Mouse (Mus musculus): ENCODE data around the gene 1810065E05Rik. TPM values are rescaled to one million over a fixed set of nuclear protein-coding genes. Genes with fewer than 3 reads are reported as not detected.

1810065E05Rik gene
- polyA plus RNA-seq, 1 experiment from 2014 or later = not detected

GRCm38 (mm10) chr11:58453592-58453991 is 32.7 kb downstream of the 1810065E05Rik start:
- WGBS = 72% methylated on average over 4 of the region's 4 CpGs
- Histone ChIP-seq H3K4me3 (no peak overlapping the region), H3K9ac (no peak overlapping the region), H3K9me3 (0 out of 2 replicates have a peak, but pooled peaks cover 6% of the 10 kb centered on the region), H3K27me3 (replicated peaks) (no peaks in the 10 kb centered on the region), H3K36me3 (no peaks in the 10 kb centered on the region), H3K27ac (no peak overlapping the region), H3K4me1 (no peaks in the 10 kb centered on the region), H3K4me2 (replicated peaks) (no peak overlapping the region)
- ATAC-seq (ENCODE audit: low FRiP score, low read depth) = no peak

- Histone ChIP-seq H3K4me3 (no peak within 1 kb of the TSS), H3K36me3 (no peaks in the 10 kb centered on the region), H3K4me2 (replicated peaks) (no peak within 1 kb of the TSS), H3K27ac (no peak within 1 kb of the TSS), H3K9me3 (no peaks in the 10 kb centered on the region), H3K9ac (no peak within 1 kb of the TSS), H3K27me3 (replicated peaks) (no peaks in the 10 kb centered on the region), H3K4me1 (no peaks in the 10 kb centered on the region)
- no peak for ATAC-seq (ENCODE audit: low FRiP score, low read depth)
These were observed 41.3 kb downstream of the 1810065E05Rik start, which contains the start of gene Olfr30 for GRCm38 (mm10) chr11:58462170-58462569. Gene Olfr30 (minus strand): TSS chr11:58462270.

Other genes with a start within 250 kb of the 1810065E05Rik start
- 111 and 115 TPM in 2 replicates for gene Mrpl22, start 249.4 kb upstream of the 1810065E05Rik start, polyA plus RNA-seq (2016; fragmentation: Nextera tagmentation; extraction: Ambion mirVana)
- gene Igtp, start 221.6 kb upstream of the 1810065E05Rik start, polyA plus RNA-seq (2016; fragmentation: Nextera tagmentation; extraction: Ambion mirVana) = 2.0 TPM in 2 replicates
- 0.50 and 0.85 TPM in 2 replicates for gene Irgm2, start 221.5 kb upstream of the 1810065E05Rik start, polyA plus RNA-seq (2016; fragmentation: Nextera tagmentation; extraction: Ambion mirVana)
- 0.15 TPM in 1 of 2 replicates, not detected in the other for gene 4930438A08Rik, start 146.3 kb upstream of the 1810065E05Rik start, polyA plus RNA-seq (2016; fragmentation: Nextera tagmentation; extraction: Ambion mirVana)
- gene Zfp692, start 114.0 kb upstream of the 1810065E05Rik start, polyA plus RNA-seq (2016; fragmentation: Nextera tagmentation; extraction: Ambion mirVana) = 27.4 and 30.8 TPM in 2 replicates
- gene Zfp672, start 90.8 kb upstream of the 1810065E05Rik start, polyA plus RNA-seq (2016; fragmentation: Nextera tagmentation; extraction: Ambion mirVana) = 32.0 and 32.2 TPM in 2 replicates
- 51.5 and 52.8 TPM in 2 replicates for gene Sh3bp5l, start 90.4 kb upstream of the 1810065E05Rik start, polyA plus RNA-seq (2016; fragmentation: Nextera tagmentation; extraction: Ambion mirVana)
- gene Lypd8, start 42.1 kb upstream of the 1810065E05Rik start, polyA plus RNA-seq (2016; fragmentation: Nextera tagmentation; extraction: Ambion mirVana) = not detected in 2 replicates
- not detected in 2 replicates for gene Gm12253, start 11.4 kb downstream of the 1810065E05Rik start, polyA plus RNA-seq (2016; fragmentation: Nextera tagmentation; extraction: Ambion mirVana)
- gene Lypd9, start 31.8 kb downstream of the 1810065E05Rik start, polyA plus RNA-seq (2016; fragmentation: Nextera tagmentation; extraction: Ambion mirVana) = not detected in 2 replicates
- gene Olfr30, start 41.2 kb downstream of the 1810065E05Rik start, polyA plus RNA-seq (2016; fragmentation: Nextera tagmentation; extraction: Ambion mirVana) = not detected in 2 replicates
- gene Olfr332, start 71.4 kb downstream of the 1810065E05Rik start, polyA plus RNA-seq (2016; fragmentation: Nextera tagmentation; extraction: Ambion mirVana) = not detected in 2 replicates
- gene Olfr331, start 81.5 kb downstream of the 1810065E05Rik start, polyA plus RNA-seq (2016; fragmentation: Nextera tagmentation; extraction: Ambion mirVana) = not detected in 2 replicates
- not detected in 2 replicates for gene Olfr330, start 113.7 kb downstream of the 1810065E05Rik start, polyA plus RNA-seq (2016; fragmentation: Nextera tagmentation; extraction: Ambion mirVana)
- gene Olfr329-ps, start 125.3 kb downstream of the 1810065E05Rik start, polyA plus RNA-seq (2016; fragmentation: Nextera tagmentation; extraction: Ambion mirVana) = not detected in 2 replicates
- gene Olfr328, start 134.5 kb downstream of the 1810065E05Rik start, polyA plus RNA-seq (2016; fragmentation: Nextera tagmentation; extraction: Ambion mirVana) = 0.09 TPM in 1 of 2 replicates, not detected in the other
- gene Olfr224, start 149.4 kb downstream of the 1810065E05Rik start, polyA plus RNA-seq (2016; fragmentation: Nextera tagmentation; extraction: Ambion mirVana) = not detected in 2 replicates
- not detected in 2 replicates for gene Olfr325, start 156.6 kb downstream of the 1810065E05Rik start, polyA plus RNA-seq (2016; fragmentation: Nextera tagmentation; extraction: Ambion mirVana)
- not detected in 2 replicates for gene Olfr324, start 174.0 kb downstream of the 1810065E05Rik start, polyA plus RNA-seq (2016; fragmentation: Nextera tagmentation; extraction: Ambion mirVana)
- not detected in 2 replicates for gene 2210407C18Rik, start 195.0 kb downstream of the 1810065E05Rik start, polyA plus RNA-seq (2016; fragmentation: Nextera tagmentation; extraction: Ambion mirVana)
- not detected in 2 replicates for gene Olfr323, start 209.4 kb downstream of the 1810065E05Rik start, polyA plus RNA-seq (2016; fragmentation: Nextera tagmentation; extraction: Ambion mirVana)
- gene Trim58, start 219.4 kb downstream of the 1810065E05Rik start, polyA plus RNA-seq (2016; fragmentation: Nextera tagmentation; extraction: Ambion mirVana) = 0.41 and 0.44 TPM in 2 replicates
- gene Olfr322, start 237.7 kb downstream of the 1810065E05Rik start, polyA plus RNA-seq (2016; fragmentation: Nextera tagmentation; extraction: Ambion mirVana) = not detected in 2 replicates